Mouse (Mus musculus) ZHBTc4 (cell line): ENCODE results near the gene D17H6S53E.

Experiments
- DNase-seq: peaks from one replicate; pipeline ENCODE4 v3.0.0-alpha.2; 2011; ENCODE audit warnings: low read depth, low spot score

The D17H6S53E gene

DNA sequence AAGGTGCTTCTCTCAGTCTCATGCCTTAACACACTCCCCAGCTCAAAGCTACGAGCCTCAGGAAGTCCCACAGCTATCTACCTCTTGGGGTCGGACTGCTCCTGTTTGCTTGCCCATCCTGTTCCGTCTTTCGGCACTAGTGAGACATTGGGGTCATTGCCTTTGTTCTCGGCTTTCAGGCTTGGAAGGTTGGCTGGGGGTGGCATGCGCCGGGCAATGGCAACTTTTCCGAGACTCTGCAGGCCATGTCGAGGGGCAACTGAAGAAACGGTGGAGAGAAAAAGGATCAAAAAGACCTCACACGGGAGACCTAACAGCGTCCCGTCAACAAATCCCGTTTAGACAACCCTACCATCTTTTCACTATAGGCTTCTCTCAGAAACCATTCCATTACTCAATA is 35.9 kb downstream of the D17H6S53E start:
- no peak for DNase-seq

- peak; percentile 46 for DNase-seq
These were observed 36.6 kb downstream of the D17H6S53E start for GRCm38 (mm10) chr17:35162730-35163129.

DNA sequence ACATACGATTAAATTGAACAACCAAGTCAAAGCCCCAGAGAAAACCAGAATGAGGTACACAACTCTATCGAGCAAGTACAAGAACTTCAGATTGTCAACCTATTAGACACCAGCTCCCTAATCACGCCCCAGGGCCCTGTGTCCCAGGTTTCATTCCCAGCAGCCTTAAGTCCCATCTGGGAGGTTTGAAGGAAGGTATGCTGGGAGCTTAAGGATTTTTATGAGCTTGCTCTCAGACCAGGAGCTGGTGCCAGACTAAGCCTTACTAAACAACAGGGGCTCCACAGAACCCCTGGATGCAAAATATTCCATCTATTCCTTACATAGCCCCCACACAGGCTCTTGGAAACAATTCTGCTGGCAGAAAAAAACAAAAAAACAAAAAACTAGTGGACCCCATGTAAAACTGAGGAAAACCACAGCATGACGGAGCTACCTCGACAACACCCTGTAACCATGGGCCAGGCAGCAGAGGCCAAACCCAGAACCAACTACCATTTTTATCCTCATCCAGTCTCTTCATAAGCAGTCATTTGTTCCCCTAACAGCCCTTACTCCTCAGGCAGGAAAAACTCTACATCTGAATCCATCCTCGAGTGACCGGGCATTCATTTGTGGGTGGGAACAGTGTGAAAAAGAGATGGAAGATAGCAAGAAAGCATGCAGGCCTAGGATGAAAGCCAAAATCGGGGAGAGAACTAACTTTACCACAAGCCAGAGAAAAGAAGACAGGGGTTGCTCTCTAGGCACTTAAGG is 37.3 kb downstream of the D17H6S53E start:
- DNase-seq: no peak

GRCm38 (mm10) chr17:35164218-35164567 is 38.0 kb downstream of the D17H6S53E start:
- DNase-seq: no peak

- DNase-seq: peak; percentile 100
These were observed 38.6 kb downstream of the D17H6S53E start, which contains the start of gene Prrc2a for GRCm38 (mm10) chr17:35164568-35165450. Gene Prrc2a (minus strand): TSS chr17:35164897.

- DNase-seq: no peak
These were observed 39.4 kb downstream of the D17H6S53E start for GRCm38 (mm10) chr17:35165451-35166155.

DNA sequence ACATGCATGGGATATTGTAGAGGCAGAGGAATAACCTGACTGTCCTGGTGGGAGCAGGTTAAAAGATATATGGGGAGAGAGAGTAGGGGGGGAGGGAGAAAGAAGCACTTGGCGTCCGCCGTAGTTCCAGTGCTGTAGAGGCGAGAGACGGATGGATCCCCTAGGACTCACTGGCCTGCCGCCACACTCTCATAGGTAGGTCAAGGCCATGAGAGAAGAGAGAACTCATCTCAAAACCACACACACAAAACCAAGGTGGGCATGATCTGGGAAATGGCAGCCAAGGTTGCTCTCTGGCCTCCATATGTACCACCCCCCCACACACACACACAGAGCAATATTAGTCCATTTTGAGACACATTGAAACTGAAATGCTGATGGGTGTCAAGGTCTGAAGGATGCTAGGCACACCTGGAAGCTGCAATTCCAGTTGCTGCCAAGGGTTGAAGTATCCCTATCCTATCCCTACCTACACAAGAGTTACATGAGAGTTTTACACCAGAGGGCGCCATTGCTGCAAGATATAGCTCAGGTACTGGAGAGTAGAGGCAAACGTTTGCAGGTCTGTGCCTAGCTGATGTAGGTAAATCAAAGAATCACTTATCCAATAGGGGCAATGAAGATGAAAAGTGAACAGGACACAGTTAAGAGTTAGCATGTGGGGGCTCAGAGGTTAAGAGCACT is 40.3 kb downstream of the D17H6S53E start:
- DNase-seq: peak; percentile 96

GRCm38 (mm10) chr17:35167794-35168193 is 41.6 kb downstream of the D17H6S53E start:
- DNase-seq: no peak

- DNase-seq: peak; percentile 80
These were observed 42.5 kb downstream of the D17H6S53E start for GRCm38 (mm10) chr17:35168541-35169207.

- DNase-seq: no peak
These were observed 46.5 kb downstream of the D17H6S53E start for GRCm38 (mm10) chr17:35172445-35173234.

DNA sequence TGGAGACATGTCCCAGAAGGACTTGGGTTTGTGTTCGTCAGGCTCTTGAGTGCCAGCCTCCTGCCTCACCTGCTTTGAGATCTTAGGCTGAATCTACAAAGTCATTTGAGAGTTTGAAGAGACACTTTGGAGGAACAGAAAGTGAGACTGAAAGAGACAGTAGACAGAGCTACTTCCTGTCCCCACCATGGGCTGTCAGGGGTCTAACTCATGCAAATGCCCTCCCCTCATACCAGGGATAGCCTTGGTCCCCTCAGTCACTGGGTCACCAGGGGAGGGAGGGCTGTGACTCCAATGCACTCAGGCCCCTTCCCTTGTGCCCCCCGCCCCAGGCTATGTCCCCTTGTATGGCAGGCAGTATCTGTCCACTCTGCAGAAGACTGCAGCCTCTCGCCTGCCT is 47.2 kb downstream of the D17H6S53E start:
- no peak for DNase-seq

DNA sequence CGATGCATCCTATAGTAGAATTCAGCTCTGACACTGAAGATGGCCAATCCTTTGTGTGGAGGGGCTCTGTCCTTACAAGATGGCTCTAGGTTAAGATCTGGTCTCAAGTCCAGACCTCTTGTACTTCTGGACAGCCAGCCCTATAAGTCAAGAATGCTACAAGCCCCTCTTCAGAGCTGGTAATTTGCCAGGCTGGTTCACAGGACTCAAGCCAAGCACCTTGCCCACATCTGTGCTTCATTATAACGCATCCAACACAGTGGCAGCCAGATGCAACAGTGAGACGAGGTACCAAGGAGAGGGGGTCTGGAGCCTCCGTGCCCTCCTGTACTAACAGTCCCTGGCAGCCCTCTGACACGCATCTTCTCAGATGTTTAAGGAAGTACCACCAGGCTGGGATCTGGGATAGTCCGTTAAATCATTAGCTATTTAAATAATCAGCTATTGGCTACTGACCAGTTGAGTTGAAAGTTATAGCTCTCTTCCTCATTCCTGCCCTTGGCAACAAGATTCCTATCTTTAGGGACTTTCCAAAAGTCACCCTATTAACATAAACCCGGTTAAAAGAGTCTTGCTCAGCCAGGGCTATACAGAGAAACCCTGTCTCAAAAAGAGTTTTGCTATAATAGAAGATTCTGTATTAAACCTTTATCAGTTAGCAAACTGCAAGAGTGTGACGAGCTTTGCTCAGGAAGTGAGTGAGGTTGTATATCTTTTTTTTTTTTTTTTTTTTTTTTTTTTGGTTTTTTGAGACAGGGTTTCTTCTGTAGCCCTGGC is 48.2 kb downstream of the D17H6S53E start:
- DNase-seq: no peak

DNA sequence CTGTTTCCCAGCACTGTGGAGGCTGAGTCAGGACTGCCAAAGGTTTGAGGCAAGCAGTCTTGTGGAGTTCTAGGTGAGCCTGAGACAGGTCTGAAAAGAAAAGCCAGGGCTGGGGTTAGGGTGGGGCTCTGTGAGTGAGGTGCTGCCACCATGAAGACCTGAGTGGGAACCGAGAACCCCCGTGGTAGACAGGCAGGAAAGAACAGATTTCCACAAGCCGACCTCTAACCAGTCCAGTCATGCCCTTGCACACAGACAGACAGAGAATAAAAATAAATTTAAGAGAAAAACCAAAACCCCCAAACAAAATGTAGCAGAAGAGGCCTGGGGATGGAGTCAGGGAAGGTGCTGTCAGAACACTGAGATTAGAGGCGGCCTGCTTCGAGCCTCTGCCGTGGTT is 49.2 kb downstream of the D17H6S53E start:
- DNase-seq: no peak

- DNase-seq: no peak
These were observed 49.8 kb downstream of the D17H6S53E start, which contains the start of gene Aif1 for GRCm38 (mm10) chr17:35175968-35176367. Gene Aif1 (minus strand): TSS chr17:35176068.
